Mouse (Mus musculus): Measurements from ENCODE around the gene Frat1.

The Frat1 gene

DNA sequence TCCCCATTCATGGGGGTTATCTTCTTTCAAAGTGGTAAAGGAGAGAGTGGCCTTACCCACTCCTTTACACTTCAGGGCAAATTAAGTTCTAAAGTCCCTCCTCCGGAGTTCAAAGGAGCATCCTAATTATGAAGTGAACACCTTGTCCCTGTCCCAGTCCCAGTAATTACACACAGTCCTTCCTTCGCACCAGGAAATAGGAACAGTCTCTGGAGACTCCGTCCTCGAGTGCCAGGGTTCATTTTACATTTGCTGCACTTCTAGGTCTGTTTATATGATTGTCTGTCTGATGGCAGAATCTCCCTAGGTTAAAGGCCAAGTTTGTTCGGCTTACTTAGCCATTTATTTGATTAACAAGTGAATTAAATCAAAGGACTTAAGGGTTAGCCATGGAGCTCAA lies 13.4 kb upstream of the Frat1 start:
- DNase-seq (ENCODE audit: extremely low read depth, low read depth): no peak

DNA sequence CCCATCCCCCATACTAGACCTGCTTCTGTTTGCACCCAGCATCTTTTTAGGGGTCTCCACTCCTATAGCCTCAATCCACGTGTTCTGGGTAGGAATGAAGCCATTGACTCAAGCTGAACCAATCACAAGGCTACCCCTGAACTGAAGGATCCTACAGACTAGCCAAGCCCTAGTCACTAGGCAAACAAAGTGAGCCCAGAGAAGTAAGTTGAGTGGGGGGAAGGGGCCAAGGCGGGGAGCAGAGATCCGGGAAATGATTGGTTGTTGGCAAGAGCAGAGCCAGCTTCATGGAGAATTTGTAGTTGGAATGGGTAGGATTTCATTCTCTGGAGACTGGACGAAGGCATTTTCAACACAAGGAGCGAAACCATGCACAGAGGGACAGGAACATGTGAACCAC lies 12.9 kb upstream of the Frat1 start:
- no peak for DNase-seq (ENCODE audit: extremely low read depth, low read depth)

DNA sequence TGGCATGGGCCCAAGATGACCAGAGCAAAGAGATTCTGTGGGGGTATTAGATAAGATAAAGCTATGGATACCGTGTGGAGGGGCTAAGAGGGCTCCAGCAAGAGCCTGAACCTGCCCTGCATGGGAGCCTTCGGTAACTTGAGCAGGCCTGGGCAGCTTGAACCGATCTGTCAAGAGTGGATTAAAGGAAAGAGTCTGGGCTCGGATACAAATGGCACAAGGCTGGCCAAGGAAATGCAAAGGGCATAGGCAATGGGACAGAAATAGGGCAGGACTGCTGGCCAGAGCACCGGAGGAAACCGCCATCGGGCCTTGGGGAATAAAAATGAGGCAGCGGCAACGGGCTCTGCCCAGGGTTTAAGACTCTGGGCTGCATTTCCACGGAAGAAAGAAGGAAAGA lies 12.4 kb upstream of the Frat1 start:
- no peak for DNase-seq (ENCODE audit: extremely low read depth, low read depth)

DNA sequence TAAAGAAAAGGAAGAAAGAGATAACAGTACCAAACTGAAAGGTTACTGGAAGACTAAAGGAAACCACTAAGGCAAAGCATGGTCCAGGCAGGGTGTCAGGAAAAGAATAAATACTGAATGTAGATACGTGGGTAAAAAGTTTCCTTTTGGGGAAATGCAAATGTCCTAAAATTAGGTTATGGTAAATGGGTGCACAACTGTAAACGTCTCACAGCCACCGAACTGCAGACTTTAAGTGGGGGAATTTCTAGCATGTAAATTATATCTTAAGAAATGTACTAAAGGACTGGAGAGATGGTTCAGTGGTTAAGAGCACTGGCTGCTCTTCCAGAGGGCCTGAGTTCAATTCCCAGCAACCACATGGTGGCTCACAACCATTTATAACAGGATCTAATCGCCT lies 11.0 kb upstream of the Frat1 start:
- no peak for DNase-seq (ENCODE audit: extremely low read depth, low read depth)

DNA sequence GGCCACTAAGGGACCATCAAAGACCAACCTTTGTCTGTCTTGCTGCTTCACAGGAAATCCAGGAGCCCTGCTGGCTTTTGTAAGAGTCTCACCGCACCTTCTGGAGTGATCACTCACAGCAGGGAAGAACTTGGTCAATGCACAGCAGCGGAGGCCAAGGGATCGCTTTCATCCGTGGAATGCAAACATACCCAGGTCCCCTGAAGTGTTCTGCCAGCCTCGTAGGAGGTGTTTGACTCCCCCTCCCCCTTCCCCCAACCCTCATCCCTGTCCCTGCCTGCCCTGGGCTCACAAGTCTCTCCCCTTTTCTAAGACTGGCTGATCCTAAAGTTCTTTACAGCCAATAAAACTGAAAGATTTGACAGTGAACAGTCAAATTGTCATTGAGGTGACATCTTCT lies 8.3 kb upstream of the Frat1 start:
- DNase-seq (ENCODE audit: extremely low read depth, low read depth): no peak

DNA sequence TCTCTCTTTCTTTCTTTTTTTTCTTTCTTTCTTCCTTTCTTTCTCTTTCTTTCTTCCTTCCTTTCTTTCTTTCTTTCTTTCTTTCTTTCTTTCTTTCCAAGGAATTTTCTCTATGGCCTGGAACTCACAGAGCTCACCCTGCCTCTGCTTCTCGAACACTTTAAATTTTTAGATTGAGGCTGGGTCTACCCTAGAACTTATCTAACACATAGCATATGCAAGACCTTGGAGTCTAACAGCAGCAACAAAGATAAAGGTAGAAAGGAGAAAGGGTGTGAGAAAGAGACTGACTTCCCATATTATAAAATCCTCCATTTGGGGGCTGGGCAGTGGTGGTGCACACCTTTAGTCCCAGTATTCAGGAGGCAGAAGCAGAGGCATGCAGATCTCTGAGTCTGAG lies 7.2 kb upstream of the Frat1 start:
- no peak for DNase-seq (ENCODE audit: extremely low read depth, low read depth)

DNA sequence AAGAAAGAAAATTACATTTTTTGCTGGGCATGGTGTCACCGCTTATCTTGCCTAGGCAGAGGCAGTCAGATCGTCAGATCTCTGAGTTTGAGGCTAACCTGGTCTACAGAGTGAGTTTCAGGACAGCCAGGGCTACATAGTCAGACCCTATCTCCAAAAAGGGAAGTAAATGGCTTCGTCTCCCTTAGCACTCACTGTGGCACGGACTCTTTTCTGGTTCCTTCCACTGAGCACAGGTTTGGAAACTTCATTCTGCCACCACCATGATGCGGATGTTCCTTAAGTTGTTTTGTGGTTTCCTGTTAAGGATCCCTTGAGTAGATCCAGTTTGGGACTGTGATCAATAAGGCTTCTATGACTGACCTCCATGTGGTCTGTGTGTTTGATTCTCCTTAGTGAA lies 4.8 kb upstream of the Frat1 start:
- DNase-seq (ENCODE audit: extremely low read depth, low read depth): no peak

DNA sequence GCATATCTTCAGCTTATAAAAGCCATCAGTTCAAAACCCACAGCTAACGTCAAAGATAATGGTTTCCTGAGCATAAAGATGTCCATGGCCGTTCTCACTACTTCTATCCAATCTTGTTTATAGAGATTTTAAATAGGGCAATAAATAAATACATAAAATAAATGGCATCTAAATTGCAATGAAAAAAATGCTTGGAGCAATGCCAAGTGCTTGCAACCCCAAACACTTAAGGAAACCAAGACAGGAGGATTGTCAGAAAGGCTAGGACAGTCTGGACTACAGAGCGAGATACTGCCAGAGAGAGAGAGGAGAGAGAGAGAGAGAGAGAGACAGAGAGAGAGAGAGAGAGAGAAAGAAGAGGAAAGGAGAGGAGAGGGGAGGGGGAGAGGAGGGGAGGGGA lies 3.2 kb upstream of the Frat1 start:
- DNase-seq (ENCODE audit: extremely low read depth, low read depth): no peak

DNA sequence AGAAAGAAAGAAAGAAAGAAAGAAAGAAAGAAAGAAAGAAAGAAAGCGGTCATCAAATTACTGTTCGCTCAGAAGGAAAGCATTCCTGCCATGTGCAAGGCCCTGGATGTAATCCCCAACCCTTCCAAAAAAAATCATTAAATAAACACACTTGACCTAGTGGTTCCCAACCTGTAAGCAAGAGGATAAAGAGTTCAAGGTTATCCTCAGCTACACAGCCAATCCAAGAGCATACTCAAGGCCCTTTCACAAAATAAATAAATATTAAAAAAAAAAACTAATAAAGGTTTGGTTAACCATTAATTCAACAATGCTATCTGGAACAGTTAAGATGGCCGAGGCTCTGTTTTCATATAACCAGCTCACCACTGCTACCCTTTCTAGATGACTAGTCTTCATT lies 829 bp upstream of the Frat1 start:
- DNase-seq (ENCODE audit: extremely low read depth, low read depth): no peak

DNA sequence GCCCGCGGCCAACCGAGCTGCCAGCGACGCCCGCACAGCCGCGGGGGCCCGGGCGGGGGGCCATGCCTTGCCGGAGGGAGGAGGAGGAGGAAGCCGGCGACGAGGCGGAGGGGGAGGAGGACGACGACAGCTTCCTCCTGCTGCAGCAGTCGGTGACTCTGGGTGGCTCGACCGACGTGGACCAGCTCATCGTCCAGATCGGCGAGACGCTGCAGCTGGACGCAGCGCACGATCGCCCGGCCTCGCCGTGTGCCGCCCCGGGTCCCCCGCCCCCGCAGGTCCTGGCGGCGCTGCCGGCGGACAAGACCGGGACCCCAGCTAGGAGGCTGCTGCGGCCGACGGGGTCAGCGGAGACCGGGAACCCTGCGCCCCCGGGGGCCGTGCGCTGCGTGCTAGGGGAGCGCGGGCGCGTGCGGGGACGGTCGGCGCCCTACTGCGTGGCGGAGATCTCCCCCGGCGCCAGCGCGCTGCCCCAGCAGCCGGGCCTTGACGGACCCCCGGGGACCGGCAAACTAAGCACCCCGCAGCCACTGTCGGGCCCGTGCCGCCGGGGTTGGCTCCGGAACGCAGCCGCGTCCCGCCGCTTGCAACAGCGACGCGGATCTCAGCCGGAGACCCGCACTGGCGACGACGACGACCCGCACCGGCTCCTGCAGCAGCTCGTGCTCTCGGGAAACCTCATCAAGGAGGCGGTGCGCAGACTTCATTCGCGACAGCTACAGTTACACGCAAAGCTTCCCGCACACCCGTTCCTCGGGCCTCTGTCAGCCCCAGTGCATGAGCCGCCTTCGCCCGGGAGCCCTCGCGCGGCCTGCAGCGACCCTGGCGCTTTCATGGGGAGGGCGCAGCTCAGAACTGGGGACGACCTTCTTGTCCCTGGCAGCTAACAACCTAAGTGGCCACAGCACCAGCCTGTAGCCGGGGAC lies 599 bp downstream of the Frat1 start:
- no peak for DNase-seq (ENCODE audit: extremely low read depth, low read depth)

DNA sequence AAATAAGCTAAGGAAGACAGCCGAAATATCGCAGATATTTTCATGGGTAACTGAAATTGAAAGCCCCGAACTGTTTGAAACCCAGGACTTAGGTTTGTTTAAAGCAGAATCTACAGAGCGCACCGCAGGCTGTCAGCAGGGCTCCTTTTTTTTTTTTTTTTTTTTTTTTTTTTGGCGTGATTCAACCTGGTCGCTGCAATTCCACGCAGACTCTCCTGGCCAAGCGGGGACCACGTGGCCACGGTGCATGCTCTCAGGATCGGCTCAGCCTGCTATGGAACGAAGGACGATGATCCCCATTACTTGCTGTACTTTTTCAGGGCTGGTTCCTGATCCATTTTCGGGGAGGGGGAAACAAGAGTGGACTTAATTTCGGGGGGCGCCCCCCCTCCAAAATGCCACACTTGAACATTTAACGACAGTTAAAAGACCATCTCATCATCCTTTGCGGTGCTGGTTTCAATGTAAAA lies 1.4 kb downstream of the Frat1 start:
- DNase-seq (ENCODE audit: extremely low read depth, low read depth): no peak

DNA sequence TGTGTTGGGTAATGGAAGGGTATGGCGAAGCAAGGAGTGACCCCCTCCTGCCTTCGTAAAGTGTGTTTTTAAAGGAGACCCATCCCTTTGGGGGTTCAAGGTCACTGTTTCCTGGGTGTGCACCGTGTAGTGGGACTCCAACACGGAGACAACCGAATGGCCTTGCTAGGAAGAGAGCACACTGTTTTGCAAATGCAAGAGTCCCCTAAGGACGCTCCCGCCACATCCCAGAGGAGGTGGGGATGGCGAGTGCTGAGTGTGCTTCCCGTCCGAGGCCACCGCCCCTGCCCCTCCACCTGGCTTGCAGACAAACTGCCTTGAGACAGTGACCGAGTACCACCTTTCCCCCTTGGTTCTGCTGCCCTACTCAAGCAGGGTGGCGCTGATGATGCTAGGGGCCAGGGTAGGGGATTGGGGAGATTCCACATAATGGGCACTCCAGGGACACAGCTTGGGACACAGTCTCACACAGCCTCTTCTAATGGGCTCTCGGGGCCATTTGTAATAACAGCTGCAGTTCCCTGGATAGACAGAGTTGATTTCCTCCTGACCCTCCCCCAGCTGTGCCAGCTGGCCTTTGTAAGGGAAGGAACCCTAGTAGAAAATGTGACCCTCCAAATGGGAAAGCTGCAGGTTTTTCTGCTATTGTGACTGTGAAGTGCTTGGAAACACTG lies 2.1 kb downstream of the Frat1 start:
- no peak for DNase-seq (ENCODE audit: extremely low read depth, low read depth)

DNA sequence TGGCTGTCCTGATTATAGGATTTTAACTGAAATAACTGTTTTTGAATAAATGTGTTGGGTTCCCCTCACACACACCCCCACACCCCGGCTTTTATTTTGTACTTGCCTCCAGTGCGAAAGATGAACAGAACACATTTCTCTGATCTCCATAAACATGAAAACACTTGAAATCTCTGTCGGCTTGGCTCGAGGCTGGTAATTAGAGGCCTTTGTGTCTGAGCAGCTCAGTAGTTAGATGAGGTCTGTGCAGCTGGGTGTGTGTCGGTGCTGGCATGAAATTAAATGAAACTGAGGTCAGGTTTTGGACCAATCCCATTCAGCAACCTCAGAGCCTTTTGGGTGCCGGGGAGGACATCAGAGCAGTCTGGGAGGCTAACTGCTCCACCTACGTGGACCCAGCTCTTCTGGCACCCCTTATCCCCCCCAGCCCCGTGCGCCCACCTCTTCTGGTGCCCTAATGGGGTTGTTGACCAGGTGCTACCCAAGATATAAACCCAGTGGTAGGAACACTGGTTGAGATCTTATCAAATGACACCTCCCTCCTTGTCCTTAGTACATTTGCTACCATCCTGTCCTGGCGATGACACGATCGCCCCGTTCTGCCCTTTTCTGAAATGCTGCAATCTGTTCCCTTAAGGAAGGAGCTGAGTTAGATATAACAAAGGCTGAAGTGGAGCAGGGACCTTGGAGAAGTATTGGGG lies 2.9 kb downstream of the Frat1 start:
- no peak for DNase-seq (ENCODE audit: extremely low read depth, low read depth)

DNA sequence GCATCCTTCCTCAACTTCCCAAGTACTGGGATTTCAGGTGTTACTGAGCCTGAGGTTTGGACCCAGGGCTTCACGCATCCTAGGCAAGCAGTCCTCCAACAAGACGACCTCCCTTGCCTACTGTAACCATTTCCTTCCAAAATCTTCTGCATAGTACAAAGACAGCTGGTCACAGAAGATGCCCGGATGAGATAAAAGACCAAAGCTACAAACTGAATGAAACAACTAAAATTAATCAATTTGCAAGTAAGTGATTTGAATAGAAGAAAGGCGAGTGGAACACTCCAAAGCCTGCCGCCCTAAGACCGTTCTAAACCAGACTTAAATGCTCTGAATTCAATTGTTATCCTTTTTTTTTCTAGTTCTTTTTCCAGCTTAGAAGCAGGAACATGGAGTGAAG lies 5.6 kb downstream of the Frat1 start:
- DNase-seq (ENCODE audit: extremely low read depth, low read depth): no peak

DNA sequence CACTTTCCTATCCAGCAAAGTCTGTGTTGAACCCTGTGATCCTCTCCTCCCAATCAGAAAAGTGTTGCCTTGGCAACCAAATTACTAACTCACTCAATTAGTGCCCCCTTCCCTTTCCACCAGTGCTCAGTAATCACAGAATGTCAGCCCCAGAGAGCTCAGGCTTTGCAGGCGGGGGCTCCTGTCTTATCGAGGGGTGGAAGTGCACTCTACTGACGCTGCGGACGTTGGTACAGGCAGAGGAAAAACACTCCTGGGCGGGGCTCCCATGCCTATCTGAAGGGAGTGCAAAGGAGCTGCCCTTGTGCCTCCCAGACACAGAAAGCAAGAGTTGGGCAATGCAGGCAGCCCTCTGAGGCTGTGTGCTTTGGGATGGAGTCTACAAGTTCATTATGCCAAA lies 6.0 kb downstream of the Frat1 start:
- DNase-seq (ENCODE audit: extremely low read depth, low read depth): peak; percentile 97

DNA sequence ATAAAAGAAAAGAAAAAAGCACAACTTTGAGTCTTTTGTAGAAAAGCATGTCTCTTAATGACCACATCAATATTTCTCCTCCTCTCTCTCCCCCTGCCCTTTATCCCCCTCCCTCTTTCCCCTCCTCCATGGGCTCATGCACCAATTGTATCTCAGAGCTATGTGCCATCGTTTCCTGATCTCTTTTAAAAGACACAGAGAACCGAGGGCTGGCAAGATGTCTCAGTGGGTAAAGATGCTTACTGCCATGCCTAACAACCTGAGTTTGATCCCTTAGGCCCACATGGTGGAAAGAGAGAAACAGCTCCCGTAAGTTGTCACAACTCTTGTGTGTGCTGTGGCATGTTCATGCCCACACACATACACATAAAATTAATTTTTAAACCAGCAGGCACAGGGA lies 6.9 kb downstream of the Frat1 start:
- no peak for DNase-seq (ENCODE audit: extremely low read depth, low read depth)

DNA sequence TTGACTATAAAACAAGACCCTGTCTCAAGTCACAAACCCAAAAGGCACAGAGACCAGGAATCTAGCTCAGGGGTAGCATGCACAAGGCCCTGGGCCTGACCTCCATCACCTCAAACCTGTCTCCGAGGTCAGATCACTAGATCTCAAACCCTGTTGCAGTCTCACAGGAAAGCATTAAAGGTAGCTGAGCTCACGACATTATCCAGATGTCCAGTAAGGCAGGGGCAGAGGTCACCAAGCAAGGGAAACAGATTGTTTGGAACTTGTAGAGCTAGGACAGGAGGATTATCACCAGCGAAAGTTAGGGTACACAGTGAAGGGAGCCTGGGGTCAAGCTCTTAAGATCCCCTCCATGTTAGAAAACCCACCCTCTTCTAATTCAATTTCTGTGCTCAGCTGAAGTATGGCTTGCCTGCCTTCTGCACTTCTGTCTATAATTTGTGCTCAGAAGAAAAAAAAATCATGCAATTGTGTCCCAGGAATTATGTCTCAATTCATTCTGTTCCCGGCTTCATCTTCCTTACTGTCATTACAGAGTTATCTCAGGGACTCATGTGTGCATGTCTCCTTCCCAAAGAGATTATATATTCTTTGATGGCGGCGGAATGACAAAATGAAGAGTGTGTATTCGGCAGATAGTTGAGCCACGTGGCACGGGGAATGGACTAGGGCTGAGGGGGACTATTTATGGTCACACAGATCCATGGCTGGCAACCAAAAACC lies 7.6 kb downstream of the Frat1 start:
- DNase-seq (ENCODE audit: extremely low read depth, low read depth): no peak

DNA sequence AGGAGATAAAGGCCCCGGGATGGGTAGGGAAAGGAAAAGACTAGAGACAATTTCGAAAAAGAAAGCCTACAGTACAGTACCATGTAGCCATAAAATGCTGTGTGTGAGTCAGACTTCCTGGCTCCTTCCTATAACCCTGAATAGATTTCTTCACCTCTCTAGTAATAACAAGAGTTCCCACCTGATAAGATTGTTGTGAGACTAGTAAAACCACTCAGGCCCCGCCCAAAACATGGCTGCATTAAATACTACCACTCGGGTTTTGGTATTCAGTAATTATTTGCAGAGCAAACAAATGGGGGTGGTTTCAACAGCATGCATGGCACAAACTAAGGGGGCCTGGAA lies 8.1 kb downstream of the Frat1 start:
- DNase-seq (ENCODE audit: extremely low read depth, low read depth): peak; percentile 90

DNA sequence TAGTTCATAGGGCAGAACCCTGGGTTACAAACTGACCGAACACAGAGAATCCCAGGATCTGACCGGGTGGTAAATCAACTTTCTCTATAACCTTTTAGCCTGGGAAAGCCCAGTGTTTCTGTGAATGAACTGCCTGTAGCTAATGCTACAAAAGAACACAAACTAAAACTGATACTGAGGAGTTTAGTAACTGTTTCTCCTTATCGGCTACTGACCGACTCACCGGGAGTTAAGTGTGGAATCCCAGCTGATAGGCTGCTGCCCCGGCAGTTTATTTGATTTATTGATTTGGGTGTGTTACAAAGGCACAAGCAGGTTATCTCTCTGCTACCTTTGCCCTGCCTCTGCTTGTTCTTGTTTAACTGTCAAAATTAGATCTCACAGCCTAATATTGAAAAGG lies 9.0 kb downstream of the Frat1 start:
- DNase-seq (ENCODE audit: extremely low read depth, low read depth): no peak

DNA sequence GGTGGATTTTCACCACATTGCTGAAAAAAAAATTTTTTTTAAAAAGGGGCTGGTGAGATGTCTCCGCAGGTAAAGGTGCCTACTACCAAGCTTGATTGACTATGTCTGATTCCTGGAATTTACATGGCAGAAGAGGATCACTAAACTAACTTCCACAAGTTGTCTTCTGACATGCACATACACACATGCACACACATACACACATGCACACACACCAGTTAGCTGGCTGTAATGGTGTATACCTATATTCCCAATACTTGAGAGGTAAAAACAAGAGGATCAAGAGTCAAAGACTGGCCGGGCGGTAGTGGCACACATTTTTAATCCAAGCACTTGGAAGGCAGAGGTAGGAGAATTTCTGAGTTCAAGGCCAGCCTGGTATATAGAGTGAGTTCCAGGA lies 9.9 kb downstream of the Frat1 start:
- no peak for DNase-seq (ENCODE audit: extremely low read depth, low read depth)

DNA sequence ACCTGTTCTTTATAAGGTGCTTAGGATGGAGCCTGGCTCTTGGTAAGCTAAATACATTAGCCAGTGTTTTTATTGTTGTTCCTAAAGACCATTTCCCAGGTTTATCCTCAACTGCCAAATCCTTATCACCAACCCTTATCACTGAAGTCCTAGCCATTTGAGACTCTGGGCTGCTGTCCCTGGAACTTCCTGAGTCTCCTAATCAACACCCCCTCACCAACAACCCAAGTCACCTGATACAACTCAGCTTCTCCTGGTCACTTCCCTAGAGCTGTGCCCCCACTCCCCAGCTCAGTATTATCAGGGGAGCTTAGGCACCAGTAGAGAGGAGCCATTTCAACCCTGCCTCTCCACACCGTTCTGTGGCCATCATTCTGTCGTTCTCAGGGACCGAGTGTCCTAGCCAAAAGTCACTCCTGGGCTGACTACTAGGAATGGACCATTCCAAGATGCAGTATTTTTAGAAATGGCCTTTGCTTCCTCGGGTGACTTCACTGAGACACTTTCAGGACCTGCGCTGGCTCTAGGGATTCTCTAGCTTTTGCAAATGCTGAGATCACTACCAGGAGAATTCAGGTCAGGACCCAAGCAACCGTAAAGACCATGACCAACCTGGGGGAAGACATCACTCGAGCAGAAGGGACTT lies 11.5 kb downstream of the Frat1 start:
- DNase-seq (ENCODE audit: extremely low read depth, low read depth): no peak
